Mouse (Mus musculus): ENCODE measurements around the gene Taf10. TPM values are rescaled to one million over a fixed set of nuclear protein-coding genes. Genes with fewer than 3 reads are reported as not detected.

Gene Taf10
- polyA plus RNA-seq, 1 experiment from 2014 or later = 102 TPM

GRCm38 (mm10) chr7:105776026-105776425 lies 31.9 kb upstream of the Taf10 start:
- WGBS = 90% methylated on average over 2 of the region's 2 CpGs
- H3K4me2 ChIP-seq = no peak overlapping the region
- H3K9ac ChIP-seq (replicated peaks) = no peak overlapping the region
- H3K27me3 ChIP-seq (replicated peaks) = no peaks in the 10 kb centered on the region
- no peak overlapping the region for H3K27ac ChIP-seq (replicated peaks)
- peaks cover 45% of the 10 kb centered on the region for H3K36me3 ChIP-seq
- no peak for ATAC-seq (ENCODE audit: low FRiP score)
- H3K9me3 ChIP-seq (replicated peaks) = no peaks in the 10 kb centered on the region
- H3K4me1 ChIP-seq = peaks cover 75% of the 10 kb centered on the region
- H3K4me3 ChIP-seq (replicated peaks) = no peak overlapping the region

DNA sequence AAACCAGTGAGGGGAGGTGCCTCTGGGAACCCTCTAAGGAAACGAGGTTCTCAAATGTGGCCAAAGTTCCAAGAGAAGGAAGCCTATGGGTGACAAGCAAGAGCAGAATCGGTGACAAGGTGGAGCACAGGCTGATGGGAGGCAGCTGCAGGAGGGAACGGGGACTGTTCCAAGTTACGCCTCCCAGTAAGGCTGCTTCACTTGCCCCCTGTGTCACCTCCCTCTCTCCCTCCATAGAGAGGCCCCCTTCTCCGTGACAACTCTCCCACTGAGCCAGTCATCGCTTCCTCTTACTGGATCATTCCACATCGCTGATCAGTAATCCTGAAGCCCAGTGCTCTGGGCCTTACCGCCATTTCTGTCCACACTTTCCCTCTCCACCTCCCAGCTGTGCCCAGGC lies 30.5 kb upstream of the Taf10 start:
- no peak for ATAC-seq (ENCODE audit: low FRiP score)
- Histone ChIP-seq H3K9me3 (replicated peaks) (no peaks in the 10 kb centered on the region), H3K27ac (replicated peaks) (no peak overlapping the region), H3K4me2 (no peak overlapping the region), H3K4me3 (replicated peaks) (no peak overlapping the region), H3K36me3 (peaks cover 40% of the 10 kb centered on the region), H3K4me1 (peaks cover 82% of the 10 kb centered on the region), H3K9ac (replicated peaks) (no peak overlapping the region), H3K27me3 (replicated peaks) (no peaks in the 10 kb centered on the region)
- 44% methylated on average over 8 of the region's 8 CpGs for WGBS

DNA sequence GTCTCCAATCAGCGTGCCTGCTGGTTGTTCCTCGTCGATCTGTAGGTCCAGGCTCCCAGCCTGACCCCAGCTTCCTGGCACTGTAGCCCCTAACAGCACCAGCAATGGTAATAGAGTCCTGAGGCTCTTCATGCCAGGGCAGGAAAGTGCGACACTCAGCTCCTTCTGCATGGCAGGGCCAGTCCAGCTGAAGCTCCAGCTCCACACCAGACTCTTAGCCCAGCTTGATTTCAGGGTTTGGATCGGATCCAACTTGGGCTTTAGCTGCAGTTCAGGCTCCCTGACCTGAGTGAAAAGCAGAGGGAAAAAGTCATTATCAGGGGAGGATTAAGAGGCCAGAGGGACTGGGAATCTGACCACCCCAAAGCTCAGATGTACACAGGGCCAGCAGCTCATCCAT lies 28.9 kb upstream of the Taf10 start:
- no peak overlapping the region for H3K9ac ChIP-seq (replicated peaks)
- no peak overlapping the region for H3K4me2 ChIP-seq
- H3K27me3 ChIP-seq (replicated peaks) = no peaks in the 10 kb centered on the region
- WGBS = 92% methylated on average over 5 of the region's 5 CpGs
- ATAC-seq (ENCODE audit: low FRiP score) = no peak
- no peaks in the 10 kb centered on the region for H3K9me3 ChIP-seq (replicated peaks)
- no peak overlapping the region for H3K4me3 ChIP-seq (replicated peaks)
- H3K4me1 ChIP-seq = peaks cover 81% of the 10 kb centered on the region
- H3K27ac ChIP-seq (replicated peaks) = no peak overlapping the region
- H3K36me3 ChIP-seq = peaks cover 46% of the 10 kb centered on the region

- Histone ChIP-seq H3K9me3 (replicated peaks) (no peaks in the 10 kb centered on the region), H3K36me3 (peaks cover 53% of the 10 kb centered on the region), H3K4me1 (peaks cover 81% of the 10 kb centered on the region), H3K4me3 (replicated peaks) (no peak overlapping the region), H3K27me3 (replicated peaks) (no peaks in the 10 kb centered on the region), H3K4me2 (no peak overlapping the region), H3K27ac (replicated peaks) (no peak overlapping the region), H3K9ac (replicated peaks) (no peak overlapping the region)
- ATAC-seq (ENCODE audit: low FRiP score) = no peak
- 96% methylated on average over 15 of the region's 15 CpGs for WGBS
Observed at GRCm38 (mm10) chr7:105772331-105772730, 28.2 kb upstream of the Taf10 start.

DNA sequence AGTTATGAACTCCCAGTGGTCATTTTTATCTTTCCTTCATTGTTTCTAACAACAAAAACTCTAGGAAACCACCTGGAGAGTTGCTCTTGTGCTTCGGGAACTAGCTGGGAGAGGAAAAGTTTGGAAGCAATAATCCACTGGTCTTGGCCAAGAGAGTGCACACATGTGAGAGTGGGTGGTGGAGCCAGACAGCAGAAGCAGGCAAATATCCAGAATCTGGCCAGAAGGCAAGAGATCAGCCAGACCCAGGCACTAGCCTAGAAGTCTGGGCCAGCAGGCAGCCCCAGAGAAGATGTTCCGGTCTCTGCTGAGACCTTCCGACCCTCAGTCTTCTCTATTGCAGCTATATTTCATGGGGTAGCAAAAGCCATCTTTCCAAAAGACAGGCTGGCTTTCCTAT lies 25.8 kb upstream of the Taf10 start:
- Histone ChIP-seq H3K27ac (replicated peaks) (no peak overlapping the region), H3K27me3 (replicated peaks) (no peaks in the 10 kb centered on the region), H3K4me1 (peaks cover 68% of the 10 kb centered on the region), H3K36me3 (peaks cover 65% of the 10 kb centered on the region), H3K4me3 (replicated peaks) (no peak overlapping the region), H3K9me3 (replicated peaks) (no peaks in the 10 kb centered on the region), H3K9ac (replicated peaks) (no peak overlapping the region), H3K4me2 (no peak overlapping the region)
- no peak for ATAC-seq (ENCODE audit: low FRiP score)
- WGBS = 89% methylated on average over 3 of the region's 3 CpGs

- Histone ChIP-seq H3K27me3 (replicated peaks) (no peaks in the 10 kb centered on the region), H3K27ac (replicated peaks) (peak overlapping the region; percentile 52), H3K4me3 (replicated peaks) (no peak overlapping the region), H3K9ac (replicated peaks) (no peak overlapping the region), H3K4me1 (peaks cover 53% of the 10 kb centered on the region), H3K9me3 (replicated peaks) (no peaks in the 10 kb centered on the region), H3K36me3 (peaks cover 83% of the 10 kb centered on the region), H3K4me2 (peak overlapping the region; percentile 9; the same call in 1 of the 2 replicates)
- WGBS = 17% methylated on average over 6 of the region's 6 CpGs
- no peak for ATAC-seq (ENCODE audit: low FRiP score)
Observed at GRCm38 (mm10) chr7:105767729-105768165, 23.6 kb upstream of the Taf10 start.

DNA sequence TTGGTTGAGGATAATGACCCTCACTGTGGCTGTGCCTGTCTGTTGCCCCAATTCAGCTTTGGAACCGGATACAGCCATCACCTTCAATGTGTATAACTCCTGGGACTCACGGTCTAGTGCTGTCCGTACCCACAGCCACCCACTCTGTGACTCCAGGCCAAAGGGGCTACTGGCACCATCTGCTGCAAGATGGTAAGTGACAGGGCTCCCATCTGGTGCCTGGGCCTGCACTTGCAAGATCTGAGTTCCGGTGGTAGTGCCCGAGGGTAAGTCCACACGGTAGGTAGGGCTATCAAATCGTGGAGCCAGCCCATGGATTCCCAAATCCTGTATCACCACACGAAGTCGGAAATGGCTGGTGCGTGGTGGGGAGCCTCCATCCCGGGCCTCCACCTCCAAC lies 20.2 kb upstream of the Taf10 start:
- Histone ChIP-seq H3K27me3 (replicated peaks) (no peaks in the 10 kb centered on the region), H3K27ac (replicated peaks) (no peak overlapping the region), H3K36me3 (peaks cover 79% of the 10 kb centered on the region), H3K9ac (replicated peaks) (no peak overlapping the region), H3K4me3 (replicated peaks) (no peak overlapping the region), H3K9me3 (replicated peaks) (no peaks in the 10 kb centered on the region), H3K4me1 (peaks cover 29% of the 10 kb centered on the region), H3K4me2 (no peak overlapping the region)
- 80% methylated on average over 11 of the region's 11 CpGs for WGBS
- no peak for ATAC-seq (ENCODE audit: low FRiP score)

- WGBS = 26% methylated on average over 55 of the region's 55 CpGs
- Histone ChIP-seq H3K4me1 (peaks cover 14% of the 10 kb centered on the region), H3K27ac (replicated peaks) (no peak overlapping the region), H3K36me3 (peaks cover 82% of the 10 kb centered on the region), H3K4me2 (peak overlapping the region; percentile 1; the same call in 1 of the 2 replicates), H3K4me3 (replicated peaks) (no peak overlapping the region), H3K9me3 (replicated peaks) (no peaks in the 10 kb centered on the region), H3K27me3 (replicated peaks) (no peaks in the 10 kb centered on the region), H3K9ac (replicated peaks) (no peak overlapping the region)
- ATAC-seq (ENCODE audit: low FRiP score) = peak; percentile 6; the same call in 1 of the 2 replicates
Observed at GRCm38 (mm10) chr7:105762517-105763270, 18.5 kb upstream of the Taf10 start.

DNA sequence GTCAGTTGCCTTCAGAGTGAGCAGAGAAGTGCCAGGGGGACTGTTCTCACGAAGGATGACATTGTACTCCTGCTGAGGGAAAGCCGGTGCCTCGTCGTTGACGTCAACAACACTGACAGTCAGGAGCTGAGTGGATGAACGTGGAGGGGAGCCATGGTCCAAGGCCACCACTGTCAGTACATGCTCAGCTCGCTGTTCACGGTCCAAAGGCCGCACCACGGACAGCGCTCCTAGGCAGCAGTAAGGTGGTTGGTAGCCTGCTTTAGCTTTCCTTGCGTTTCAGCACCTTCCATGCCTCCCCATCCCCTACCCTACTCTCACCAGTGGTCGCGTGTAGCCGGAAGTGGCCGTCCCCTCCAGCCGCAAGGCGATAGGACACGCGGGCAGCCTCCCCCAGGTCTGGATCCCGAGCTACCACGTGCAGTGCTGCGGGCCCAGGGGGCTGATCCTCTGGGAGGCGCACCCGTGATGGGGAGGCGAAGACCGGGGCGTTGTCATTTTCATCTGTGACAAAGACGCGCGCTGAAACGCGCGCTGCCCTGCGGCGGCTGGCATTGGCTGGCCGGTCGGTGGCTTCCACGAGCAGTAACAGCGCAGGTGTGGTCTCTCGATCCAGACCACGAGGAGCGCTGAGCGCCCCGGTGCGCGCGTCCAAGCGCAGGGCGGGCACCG lies 17.8 kb upstream of the Taf10 start:
- Histone ChIP-seq H3K9ac (replicated peaks) (no peak overlapping the region), H3K36me3 (peaks cover 85% of the 10 kb centered on the region), H3K4me2 (peak overlapping the region; percentile 1; the same call in 1 of the 2 replicates), H3K27ac (replicated peaks) (no peak overlapping the region), H3K9me3 (replicated peaks) (no peaks in the 10 kb centered on the region), H3K4me3 (replicated peaks) (no peak overlapping the region), H3K27me3 (replicated peaks) (no peaks in the 10 kb centered on the region), H3K4me1 (peaks cover 7% of the 10 kb centered on the region; the same call in 1 of the 2 replicates)
- peak; percentile 11; the same call in 1 of the 2 replicates for ATAC-seq (ENCODE audit: low FRiP score)
- 27% methylated on average over 51 of the region's 51 CpGs for WGBS

- WGBS = 91% methylated on average over 10 of the region's 10 CpGs
- Histone ChIP-seq H3K36me3 (peaks cover 67% of the 10 kb centered on the region), H3K4me2 (no peak overlapping the region), H3K4me3 (replicated peaks) (no peak overlapping the region), H3K27ac (replicated peaks) (peak overlapping the region; percentile 76; the same call in 1 of the 2 replicates), H3K27me3 (replicated peaks) (no peaks in the 10 kb centered on the region), H3K9ac (replicated peaks) (no peak overlapping the region), H3K9me3 (replicated peaks) (no peaks in the 10 kb centered on the region), H3K4me1 (peaks cover 20% of the 10 kb centered on the region)
- peak; percentile 11; the same call in 1 of the 2 replicates for ATAC-seq (ENCODE audit: low FRiP score)
Observed at GRCm38 (mm10) chr7:105753281-105753680, 9.1 kb upstream of the Taf10 start.

GRCm38 (mm10) chr7:105752716-105753115 lies 8.6 kb upstream of the Taf10 start:
- WGBS = 86% methylated on average over 2 of the region's 2 CpGs
- Histone ChIP-seq H3K4me3 (replicated peaks) (no peak overlapping the region), H3K4me1 (peaks cover 20% of the 10 kb centered on the region), H3K36me3 (peaks cover 63% of the 10 kb centered on the region), H3K9ac (replicated peaks) (no peak overlapping the region), H3K9me3 (replicated peaks) (no peaks in the 10 kb centered on the region), H3K27me3 (replicated peaks) (no peaks in the 10 kb centered on the region), H3K27ac (replicated peaks) (peak overlapping the region; percentile 76; the same call in 1 of the 2 replicates), H3K4me2 (no peak overlapping the region)
- peak; percentile 27; the same call in 1 of the 2 replicates for ATAC-seq (ENCODE audit: low FRiP score)

Data from neural tube, embryonic 15.5 days (tissue).